Mouse (Mus musculus): ENCODE measurements around the gene Agfg2. TPM values are rescaled to one million over a fixed set of nuclear protein-coding genes. Genes with fewer than 3 reads are reported as not detected.

Agfg2 gene
- polyA plus RNA-seq, 1 experiment: 41.3 TPM

- no peak for DNase-seq
- no peaks in the 10 kb centered on the region; the same call in 1 of the 2 replicates for H3K27me3 ChIP-seq (ENCODE audit: control insufficient read depth, insufficient read depth, low read length)
- no peak within 1 kb of the TSS for H3K4me3 ChIP-seq (replicated peaks; ENCODE audit: insufficient read depth, low read depth, low read length)
- no peak within 1 kb of the TSS for H3K27ac ChIP-seq (ENCODE audit: insufficient read depth, low read length)
- no peaks in the 10 kb centered on the region for H3K4me1 ChIP-seq (ENCODE audit: control insufficient read depth, insufficient read depth, low read length)
- TF ChIP-seq CTCF (IDR thresholded peaks at IDR 0.05; ENCODE audit: borderline replicate concordance, insufficient read depth, low read depth, low read length) (peak; percentile 13; the same call in 1 of the 2 replicates), POLR2A (IDR thresholded peaks at IDR 0.05; ENCODE audit: borderline replicate concordance, insufficient read depth, low read length) (no peak)
- WGBS: 84% methylated on average over 19 of the region's 19 CpGs
Observed at GRCm38 (mm10) chr5:137641054-137641453, 43.5 kb downstream of the Agfg2 start, which contains the start of gene Sap25. Gene Sap25, plus strand, starts transcription at chr5:137641334.

GRCm38 (mm10) chr5:137639472-137639871 is 45.1 kb downstream of the Agfg2 start:
- no peak for DNase-seq
- H3K4me3 ChIP-seq (replicated peaks; ENCODE audit: insufficient read depth, low read depth, low read length): no peak overlapping the region
- WGBS: 72% methylated on average over 7 of the region's 7 CpGs
- no peaks in the 10 kb centered on the region for H3K4me1 ChIP-seq (ENCODE audit: control insufficient read depth, insufficient read depth, low read length)
- no peak for TF ChIP-seq POLR2A (IDR thresholded peaks at IDR 0.05; ENCODE audit: borderline replicate concordance, insufficient read depth, low read length)
- no peak overlapping the region for H3K27ac ChIP-seq (ENCODE audit: insufficient read depth, low read length)
- H3K27me3 ChIP-seq (ENCODE audit: control insufficient read depth, insufficient read depth, low read length): no peaks in the 10 kb centered on the region; the same call in 1 of the 2 replicates

- peaks cover 18% of the 10 kb centered on the region for H3K4me1 ChIP-seq (ENCODE audit: control insufficient read depth, insufficient read depth, low read length)
- no peaks in the 10 kb centered on the region for H3K27me3 ChIP-seq (ENCODE audit: control insufficient read depth, insufficient read depth, low read length)
- DNase-seq: no peak
- H3K27ac ChIP-seq (ENCODE audit: insufficient read depth, low read length): no peak overlapping the region
- 43% methylated on average over 12 of the region's 12 CpGs for WGBS
- TF ChIP-seq CTCF (IDR thresholded peaks at IDR 0.05; ENCODE audit: borderline replicate concordance, insufficient read depth, low read depth, low read length): no peak
- TF ChIP-seq POLR2A (IDR thresholded peaks at IDR 0.05; ENCODE audit: borderline replicate concordance, insufficient read depth, low read length): no peak
- no peak overlapping the region for H3K4me3 ChIP-seq (replicated peaks; ENCODE audit: insufficient read depth, low read depth, low read length)
Observed at GRCm38 (mm10) chr5:137633397-137634084, 51.0 kb downstream of the Agfg2 start.

GRCm38 (mm10) chr5:137631591-137631990 is 52.9 kb downstream of the Agfg2 start:
- H3K4me3 ChIP-seq (replicated peaks; ENCODE audit: insufficient read depth, low read depth, low read length): no peak overlapping the region
- peaks cover 18% of the 10 kb centered on the region for H3K4me1 ChIP-seq (ENCODE audit: control insufficient read depth, insufficient read depth, low read length)
- H3K27me3 ChIP-seq (ENCODE audit: control insufficient read depth, insufficient read depth, low read length): no peaks in the 10 kb centered on the region
- H3K27ac ChIP-seq (ENCODE audit: insufficient read depth, low read length): no peak overlapping the region
- DNase-seq: no peak
- 58% methylated on average over 4 of the region's 4 CpGs for WGBS
- TF ChIP-seq CTCF (IDR thresholded peaks at IDR 0.05; ENCODE audit: borderline replicate concordance, insufficient read depth, low read depth, low read length) (no peak), POLR2A (IDR thresholded peaks at IDR 0.05; ENCODE audit: borderline replicate concordance, insufficient read depth, low read length) (no peak)

GRCm38 (mm10) chr5:137631171-137631570 is 53.4 kb downstream of the Agfg2 start:
- no peak for TF ChIP-seq CTCF (IDR thresholded peaks at IDR 0.05; ENCODE audit: borderline replicate concordance, insufficient read depth, low read depth, low read length)
- WGBS: 46% methylated on average over 9 of the region's 9 CpGs
- H3K27me3 ChIP-seq (ENCODE audit: control insufficient read depth, insufficient read depth, low read length): no peaks in the 10 kb centered on the region
- H3K27ac ChIP-seq (ENCODE audit: insufficient read depth, low read length): no peak overlapping the region
- no peak for DNase-seq
- no peak overlapping the region for H3K4me3 ChIP-seq (replicated peaks; ENCODE audit: insufficient read depth, low read depth, low read length)
- peaks cover 18% of the 10 kb centered on the region for H3K4me1 ChIP-seq (ENCODE audit: control insufficient read depth, insufficient read depth, low read length)

- Histone ChIP-seq H3K27me3 (ENCODE audit: control insufficient read depth, insufficient read depth, low read length) (no peaks in the 10 kb centered on the region), H3K27ac (ENCODE audit: insufficient read depth, low read length) (no peak overlapping the region), H3K4me1 (ENCODE audit: control insufficient read depth, insufficient read depth, low read length) (peaks cover 18% of the 10 kb centered on the region), H3K4me3 (replicated peaks; ENCODE audit: insufficient read depth, low read depth, low read length) (no peak overlapping the region)
- no peak for DNase-seq
- WGBS: 39% methylated on average over 3 of the region's 3 CpGs
- TF ChIP-seq CTCF (IDR thresholded peaks at IDR 0.05; ENCODE audit: borderline replicate concordance, insufficient read depth, low read depth, low read length): no peak
- TF ChIP-seq POLR2A (IDR thresholded peaks at IDR 0.05; ENCODE audit: borderline replicate concordance, insufficient read depth, low read length): no peak
Observed at GRCm38 (mm10) chr5:137630602-137631001, 53.9 kb downstream of the Agfg2 start.

- no peak for DNase-seq
- Histone ChIP-seq H3K27ac (ENCODE audit: insufficient read depth, low read length) (no peak overlapping the region), H3K4me3 (replicated peaks; ENCODE audit: insufficient read depth, low read depth, low read length) (peak overlapping the region; percentile 46), H3K4me1 (ENCODE audit: control insufficient read depth, insufficient read depth, low read length) (peaks cover 18% of the 10 kb centered on the region), H3K27me3 (ENCODE audit: control insufficient read depth, insufficient read depth, low read length) (no peaks in the 10 kb centered on the region)
- TF ChIP-seq CTCF (IDR thresholded peaks at IDR 0.05; ENCODE audit: borderline replicate concordance, insufficient read depth, low read depth, low read length): no peak
- no peak for TF ChIP-seq POLR2A (IDR thresholded peaks at IDR 0.05; ENCODE audit: borderline replicate concordance, insufficient read depth, low read length)
- 17% methylated on average over 6 of the region's 6 CpGs for WGBS
Observed at GRCm38 (mm10) chr5:137629906-137630545, 54.5 kb downstream of the Agfg2 start.

- WGBS: 2% methylated on average over 23 of the region's 23 CpGs
- TF ChIP-seq CTCF (IDR thresholded peaks at IDR 0.05; ENCODE audit: borderline replicate concordance, insufficient read depth, low read depth, low read length) (no peak), POLR2A (IDR thresholded peaks at IDR 0.05; ENCODE audit: borderline replicate concordance, insufficient read depth, low read length) (no peak)
- peaks cover 18% of the 10 kb centered on the region for H3K4me1 ChIP-seq (ENCODE audit: control insufficient read depth, insufficient read depth, low read length)
- H3K27me3 ChIP-seq (ENCODE audit: control insufficient read depth, insufficient read depth, low read length): no peaks in the 10 kb centered on the region
- no peak for DNase-seq
- peak overlapping the region; percentile 84 for H3K4me3 ChIP-seq (replicated peaks; ENCODE audit: insufficient read depth, low read depth, low read length)
- H3K27ac ChIP-seq (ENCODE audit: insufficient read depth, low read length): peak overlapping the region; percentile 11; the same call in 1 of the 2 replicates
Observed at GRCm38 (mm10) chr5:137629306-137629721, 55.2 kb downstream of the Agfg2 start.

All from cerebellum, adult 2 months (tissue).